Mouse (Mus musculus) limb, embryonic 14.5 days (tissue): Measurements from ENCODE around the gene 2310034G01Rik. TPM values are rescaled to one million over a fixed set of nuclear protein-coding genes. Genes with fewer than 3 reads are reported as not detected.
A peak's percentile ranks its signal among the peaks of the same experiment; 100 is the strongest.

ENCODE experiments used
- ATAC-seq: fragments of 200-750 bp; cut with Nextera tagmentation; 2 replicates; pipeline ENCODE4 v1.8.0; 2017; ENCODE audit warnings: low read depth, moderate number of reproducible peaks, moderate TSS enrichment; ENCODE audit not compliant: low FRiP score
- DNase-seq: peaks from one replicate; pipeline ENCODE4 v3.0.0-alpha.2; 2015; ENCODE audit warnings: low spot score
- H3K27ac ChIP-seq: fragments of 300-500 bp; sonication (generic); replicated peaks from 2 replicates; pipeline ENCODE4 v1.5.1; 2014; ENCODE audit warnings: low read depth, mild to moderate bottlenecking, low read length, moderate library complexity, mixed read lengths
- H3K27me3 ChIP-seq: fragments of 300-500 bp; sonication (generic); 2 replicates; pipeline ENCODE4 v1.6.1; 2014; ENCODE audit warnings: low read length, mixed read lengths; ENCODE audit not compliant: control insufficient read depth, insufficient read depth
- H3K36me3 ChIP-seq: fragments of 300-500 bp; sonication (generic); 2 replicates; pipeline ENCODE4 v1.6.1; 2014; ENCODE audit warnings: mild to moderate bottlenecking, low read length, moderate library complexity, mixed read lengths; ENCODE audit not compliant: control insufficient read depth, insufficient read depth
- H3K4me1 ChIP-seq: fragments of 300-500 bp; sonication (generic); 2 replicates; pipeline ENCODE4 v1.6.1; 2014; ENCODE audit warnings: antibody characterized with exemption, low read length, mixed read lengths; ENCODE audit not compliant: control insufficient read depth, insufficient read depth
- H3K4me2 ChIP-seq: fragments of 300-500 bp; sonication (generic); replicated peaks from 2 replicates; pipeline ENCODE4 v1.6.1; 2014; ENCODE audit warnings: low read depth, mild to moderate bottlenecking, low read length, moderate library complexity; ENCODE audit not compliant: severe bottlenecking
- H3K4me3 ChIP-seq: fragments of 300-500 bp; sonication (generic); replicated peaks from 2 replicates; pipeline ENCODE4 v1.5.1; 2014; ENCODE audit warnings: low read length
- H3K9ac ChIP-seq: fragments of 300-500 bp; sonication (generic); 2 replicates; pipeline ENCODE4 v1.6.1; 2014; ENCODE audit warnings: mild to moderate bottlenecking, low read depth, low read length, moderate library complexity; ENCODE audit not compliant: severe bottlenecking
- H3K9me3 ChIP-seq: fragments of 300-500 bp; sonication (generic); 2 replicates; pipeline ENCODE4 v1.6.1; 2016; ENCODE audit warnings: low read length; ENCODE audit not compliant: control insufficient read depth
- POLR2A ChIP-seq: fragments of 200-500 bp; IDR thresholded peaks from 2 replicates; pipeline ENCODE4 v1.8.0; 2012; ENCODE audit warnings: inconsistent platforms, mild to moderate bottlenecking, moderate library complexity, borderline replicate concordance; ENCODE audit not compliant: insufficient read depth, insufficient read length; ENCODE audit errors: extremely low read depth
- WGBS: fragments of 180-500 bp; shearing (Covaris S2); extraction: QIAGEN DNeasy Blood & Tissue Kit; methylation state at CpG from one replicate; pipeline ENCODE4 v1.1.7; 2014; 5-methylcytosine and 5-hydroxymethylcytosine counted together
- polyA plus RNA-seq, 2 experiments: library from polyadenylated mRNA; depleted of rRNA in 1 of 2; stranded (reverse) in 1 of 2; unstranded in 1 of 2; fragments of >200 nt; fragmentation: Nextera tagmentation in 1 of 2; extraction: Ambion mirVana in 1 of 2; gene quantifications; 2 replicates each; pipeline versions ENCODE4 v1.2.1 to v1.2.3; 2012 to 2014

2310034G01Rik gene
- polyA plus RNA-seq, 2 experiments: 1.6 to 2.1 TPM

DNA sequence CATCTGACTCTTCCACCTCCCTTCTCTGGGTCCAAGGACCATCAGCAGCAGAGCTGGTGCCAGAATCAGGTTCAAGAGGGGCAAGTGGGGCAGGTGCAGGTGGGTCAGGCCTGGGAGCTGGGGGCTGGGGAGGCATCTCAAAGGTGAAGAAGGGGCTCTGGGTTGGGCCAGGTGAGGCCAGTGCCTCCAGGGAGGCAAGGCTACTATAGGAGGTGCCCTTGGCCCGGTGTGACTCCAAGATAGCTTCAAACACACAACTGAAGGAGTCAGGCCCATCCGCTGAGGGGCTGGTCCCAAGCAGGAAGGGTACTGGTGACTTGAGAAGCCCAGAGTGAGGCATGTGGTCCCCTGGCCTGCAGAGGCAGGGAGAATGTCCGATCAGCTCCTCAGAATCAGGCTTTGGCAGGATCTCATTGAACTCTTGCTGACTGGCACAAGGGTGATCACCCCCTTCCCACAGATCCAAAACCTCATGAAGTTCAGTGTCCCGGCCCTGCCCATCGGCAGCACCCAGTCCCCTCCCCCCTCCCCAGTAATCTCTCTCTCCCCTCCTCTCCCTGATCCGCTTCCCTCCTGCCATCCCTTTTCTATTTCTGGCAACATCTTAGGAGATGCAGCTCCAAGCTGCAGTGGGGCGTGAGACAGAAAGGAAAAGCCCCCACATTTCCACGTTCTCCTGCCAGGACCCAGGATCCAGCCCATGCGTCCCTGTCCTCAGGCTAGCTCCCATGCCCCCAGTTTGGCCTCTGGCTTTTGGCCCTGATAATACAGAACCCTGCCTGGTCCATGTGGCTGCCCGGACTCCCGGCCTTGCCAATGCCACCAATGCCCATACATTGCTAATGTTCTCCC, 27.7 kb downstream of the 2310034G01Rik start:
- peaks cover 88% of the 10 kb centered on the region for H3K27me3 ChIP-seq
- 54% methylated on average over 10 of the region's 11 CpGs for WGBS
- TF ChIP-seq POLR2A: no peak
- H3K9me3 ChIP-seq: no peaks in the 10 kb centered on the region
- peaks cover 5% of the 10 kb centered on the region for H3K4me1 ChIP-seq
- no peak overlapping the region for H3K4me2 ChIP-seq
- no peaks in the 10 kb centered on the region for H3K36me3 ChIP-seq
- no peak overlapping the region for H3K9ac ChIP-seq
- H3K27ac ChIP-seq: no peak overlapping the region
- no peak for ATAC-seq
- no peak overlapping the region for H3K4me3 ChIP-seq
- DNase-seq: no peak

DNA sequence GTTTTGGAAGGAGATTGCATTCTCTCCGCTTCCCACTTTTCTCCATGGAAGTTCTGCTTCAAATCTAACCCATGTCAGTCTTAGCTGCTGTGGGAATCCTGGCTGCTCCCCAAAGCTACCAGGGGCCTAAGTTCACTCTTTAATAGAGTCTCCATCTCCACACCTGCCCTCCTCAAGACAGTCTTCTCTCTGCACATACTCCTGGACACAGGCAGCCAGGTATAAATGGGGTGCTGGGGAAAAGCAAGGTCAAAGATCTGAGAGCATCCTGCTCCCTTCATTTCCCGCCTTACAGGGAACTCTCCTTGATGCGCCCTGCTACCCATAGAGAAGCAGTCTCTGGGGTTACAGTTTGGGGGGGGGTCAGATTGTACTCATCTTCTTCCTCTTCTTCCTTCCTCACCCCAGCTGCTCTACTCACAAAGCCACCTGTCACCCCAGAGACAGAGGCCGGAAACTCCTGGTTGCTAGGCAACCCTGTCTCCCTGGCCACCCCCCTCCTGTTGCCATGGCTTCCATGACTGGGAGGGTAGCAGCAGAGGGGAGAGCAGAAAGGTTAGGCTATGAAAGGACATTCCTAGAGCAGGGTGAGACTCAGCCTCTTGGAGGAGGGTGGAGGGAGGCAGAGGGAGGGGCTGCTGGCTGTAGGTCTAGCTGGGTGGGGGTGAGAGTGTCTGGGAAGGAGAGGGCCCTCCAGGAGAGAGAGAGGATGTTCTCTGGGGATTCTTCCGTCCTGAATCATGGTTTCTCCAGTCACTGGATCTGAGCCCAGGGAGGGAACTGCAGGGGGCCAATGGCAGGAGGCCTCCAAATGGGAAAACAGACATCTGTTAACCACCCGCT, 28.8 kb downstream of the 2310034G01Rik start:
- H3K36me3 ChIP-seq: no peaks in the 10 kb centered on the region
- H3K4me2 ChIP-seq: no peak overlapping the region
- 17% methylated on average over 6 of the region's 6 CpGs for WGBS
- H3K9ac ChIP-seq: no peak overlapping the region
- H3K27me3 ChIP-seq: peaks cover 88% of the 10 kb centered on the region
- H3K9me3 ChIP-seq: no peaks in the 10 kb centered on the region
- peak; percentile 42 for DNase-seq
- H3K4me3 ChIP-seq: no peak overlapping the region
- no peak overlapping the region for H3K27ac ChIP-seq
- no peak for TF ChIP-seq POLR2A
- no peak for ATAC-seq
- peaks cover 7% of the 10 kb centered on the region for H3K4me1 ChIP-seq

GRCm38 (mm10) chr19:46320076-46320785, 29.9 kb downstream of the 2310034G01Rik start:
- peaks cover 7% of the 10 kb centered on the region for H3K4me1 ChIP-seq
- TF ChIP-seq POLR2A: no peak
- no peaks in the 10 kb centered on the region for H3K36me3 ChIP-seq
- no peak overlapping the region for H3K27ac ChIP-seq
- 81% methylated on average over 8 of the region's 8 CpGs for WGBS
- DNase-seq (no peak), ATAC-seq (no peak)
- no peak overlapping the region for H3K4me2 ChIP-seq
- H3K4me3 ChIP-seq: no peak overlapping the region
- H3K9me3 ChIP-seq: no peaks in the 10 kb centered on the region
- H3K27me3 ChIP-seq: peaks cover 89% of the 10 kb centered on the region
- no peak overlapping the region for H3K9ac ChIP-seq

DNA sequence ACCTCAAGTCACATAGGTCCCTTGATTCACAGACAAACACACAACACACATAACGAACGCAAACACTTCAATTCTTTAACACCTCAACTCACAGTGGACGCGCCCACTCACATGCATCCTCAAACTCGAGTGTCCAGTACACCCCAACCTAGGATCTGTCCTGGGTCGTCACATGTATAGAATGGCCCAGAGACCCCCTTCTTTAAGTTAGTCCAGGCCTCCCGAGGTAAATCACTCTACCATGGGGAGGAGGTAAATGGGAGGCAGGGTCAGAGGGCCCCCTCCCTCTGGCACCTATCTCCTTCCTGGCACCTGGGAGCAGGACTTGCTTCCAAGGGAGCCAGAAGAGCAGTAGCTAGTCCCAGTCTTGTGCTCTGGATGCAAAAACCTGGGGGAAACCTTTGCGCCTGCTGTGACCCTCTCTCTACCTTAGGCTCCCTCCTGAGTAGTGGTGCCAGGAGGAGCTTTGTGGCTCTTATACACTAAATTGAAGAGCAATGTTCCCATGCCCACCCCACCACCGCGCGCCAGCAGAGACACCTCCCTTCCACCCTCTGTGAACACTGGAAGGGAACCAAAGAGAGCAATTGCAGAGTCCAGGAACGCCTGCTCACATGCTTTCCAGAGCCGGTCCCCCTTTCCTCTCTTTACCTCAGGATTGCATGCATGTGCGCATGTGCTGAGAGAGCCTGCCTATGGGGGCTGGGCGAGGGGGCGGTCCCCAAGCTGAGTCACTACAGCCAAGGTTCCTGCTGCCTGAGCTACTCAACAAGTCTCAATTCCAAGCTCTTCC, 31.3 kb downstream of the 2310034G01Rik start:
- H3K36me3 ChIP-seq: no peaks in the 10 kb centered on the region
- peaks cover 90% of the 10 kb centered on the region for H3K27me3 ChIP-seq
- H3K4me1 ChIP-seq: peaks cover 7% of the 10 kb centered on the region
- H3K4me3 ChIP-seq: peak overlapping the region; percentile 43; the same call in 1 of the 2 replicates
- TF ChIP-seq POLR2A: no peak
- DNase-seq (peak; percentile 69), ATAC-seq (peak; percentile 51; the same call in 1 of the 2 replicates)
- no peak overlapping the region for H3K27ac ChIP-seq
- H3K4me2 ChIP-seq: peak overlapping the region; percentile 70
- 15% methylated on average over 15 of the region's 16 CpGs for WGBS
- no peaks in the 10 kb centered on the region for H3K9me3 ChIP-seq
- H3K9ac ChIP-seq: no peak overlapping the region

- no peak for ATAC-seq
- H3K4me3 ChIP-seq: peak overlapping the region; percentile 43
- H3K27me3 ChIP-seq: peaks cover 91% of the 10 kb centered on the region
- peak overlapping the region; percentile 43 for H3K9ac ChIP-seq
- peak overlapping the region; percentile 70 for H3K4me2 ChIP-seq
- H3K9me3 ChIP-seq: no peaks in the 10 kb centered on the region
- H3K36me3 ChIP-seq: no peaks in the 10 kb centered on the region
- no peak overlapping the region for H3K27ac ChIP-seq
- H3K4me1 ChIP-seq: peaks cover 7% of the 10 kb centered on the region
- DNase-seq: no peak
- TF ChIP-seq POLR2A: no peak
- WGBS: 2% methylated on average over 30 of the region's 42 CpGs
Observed at GRCm38 (mm10) chr19:46318031-46318471, 32.1 kb downstream of the 2310034G01Rik start.
